Mouse (Mus musculus) embryo, embryonic 11.5 days (tissue): ENCODE measurements around the gene Tph1.
A peak's percentile ranks its signal among the peaks of the same experiment; 100 is the strongest.
"Not testable (repeated sequence)": the region's sequence is repeated elsewhere in the genome, so short reads cannot be mapped to it uniquely, and the experiment has no call there.

ENCODE experiments used
- DNase-seq: peaks from one replicate; pipeline ENCODE4 v3.0.0-alpha.2; 2012; ENCODE audit warnings: low read depth, low spot score

The Tph1 gene

GRCm38 (mm10) chr7:46672160-46672672 is at the start of gene Tph1:
TSS of gene Tph1 (minus strand) at chr7:46672537.
- no peak for DNase-seq

GRCm38 (mm10) chr7:46720460-46720859 is 48.1 kb upstream of the Tph1 start:
- no peak for DNase-seq

GRCm38 (mm10) chr7:46719526-46719925 is 47.2 kb upstream of the Tph1 start:
- DNase-seq: no peak

- no peak for DNase-seq
Observed at GRCm38 (mm10) chr7:46718591-46719270, 46.4 kb upstream of the Tph1 start.

- DNase-seq: no peak
Observed at GRCm38 (mm10) chr7:46716897-46717296, 44.6 kb upstream of the Tph1 start.

GRCm38 (mm10) chr7:46715600-46715999 is 43.3 kb upstream of the Tph1 start, which contains the start of gene Saa3:
TSS of gene Saa3 (minus strand) at chr7:46715700.
- no peak for DNase-seq

GRCm38 (mm10) chr7:46714518-46714917 is 42.2 kb upstream of the Tph1 start:
- DNase-seq: peak; percentile 54

GRCm38 (mm10) chr7:46712250-46712649 is 39.9 kb upstream of the Tph1 start:
- DNase-seq: no peak

GRCm38 (mm10) chr7:46710390-46710844 is 38.1 kb upstream of the Tph1 start, which contains the start of gene Saal1:
TSS of gene Saal1 (minus strand) at chr7:46710680.
- DNase-seq: peak; percentile 86

GRCm38 (mm10) chr7:46700521-46701025 is 28.2 kb upstream of the Tph1 start:
- DNase-seq: no peak

- DNase-seq: no peak
Observed at GRCm38 (mm10) chr7:46696754-46697153, 24.4 kb upstream of the Tph1 start.

- DNase-seq: no peak
Observed at GRCm38 (mm10) chr7:46686827-46687226, 14.5 kb upstream of the Tph1 start.

- no peak for DNase-seq
Observed at GRCm38 (mm10) chr7:46680732-46681131, 8.4 kb upstream of the Tph1 start.

GRCm38 (mm10) chr7:46679044-46679443 is 6.7 kb upstream of the Tph1 start:
- DNase-seq: not testable (repeated sequence)

GRCm38 (mm10) chr7:46678417-46678816 is 6.1 kb upstream of the Tph1 start:
- no peak for DNase-seq

- no peak for DNase-seq
Observed at GRCm38 (mm10) chr7:46676808-46677360, 4.5 kb upstream of the Tph1 start.

- no peak for DNase-seq
Observed at GRCm38 (mm10) chr7:46675886-46676285, 3.5 kb upstream of the Tph1 start.

GRCm38 (mm10) chr7:46675061-46675460 is 2.7 kb upstream of the Tph1 start:
- DNase-seq: no peak

GRCm38 (mm10) chr7:46667256-46667655 is 5.1 kb downstream of the Tph1 start:
- DNase-seq: no peak

GRCm38 (mm10) chr7:46665236-46665635 is 7.1 kb downstream of the Tph1 start:
- DNase-seq: peak; percentile 29

GRCm38 (mm10) chr7:46661591-46662090 is 10.7 kb downstream of the Tph1 start:
- no peak for DNase-seq

- no peak for DNase-seq
Observed at GRCm38 (mm10) chr7:46652279-46652678, 20.1 kb downstream of the Tph1 start.

- not testable (repeated sequence) for DNase-seq
Observed at GRCm38 (mm10) chr7:46650231-46650630, 22.1 kb downstream of the Tph1 start.
